Mouse (Mus musculus): Measurements from ENCODE around the gene Ascl5. TPM values are rescaled to one million over a fixed set of nuclear protein-coding genes. Genes with fewer than 3 reads are reported as not detected.

Ascl5 gene
- polyA plus RNA-seq, 1 experiment from 2014 or later, result not detected

- H3K9me3 ChIP-seq (ENCODE audit: control insufficient read depth), result no peaks in the 10 kb centered on the region
- H3K4me2 ChIP-seq (replicated peaks; ENCODE audit: low read depth), result no peak overlapping the region
- H3K36me3 ChIP-seq (ENCODE audit: control insufficient read depth, insufficient read depth), result no peaks in the 10 kb centered on the region
- 35% methylated on average over 3 of the region's 3 CpGs for WGBS
- H3K27ac ChIP-seq (ENCODE audit: low read depth, low read length), result no peak overlapping the region
- H3K27me3 ChIP-seq (replicated peaks; ENCODE audit: control insufficient read depth, insufficient read depth, low read length), result peaks cover 2% of the 10 kb centered on the region; the same call in 1 of the 2 replicates
- H3K4me1 ChIP-seq (replicated peaks; ENCODE audit: control insufficient read depth, insufficient read depth, low read length), result no peaks in the 10 kb centered on the region
- H3K9ac ChIP-seq (ENCODE audit: low read depth, low read length), result no peak overlapping the region
- TF ChIP-seq CTCF (IDR thresholded peaks at IDR 0.05; ENCODE audit: low read depth), result no peak
- H3K4me3 ChIP-seq (ENCODE audit: low read depth, low read length), result no peak overlapping the region
- ATAC-seq, result peak; percentile 54; the same call in 1 of the 2 replicates
Measured at GRCm38 (mm10) chr1:136058594-136058993, 8.0 kb downstream of the Ascl5 start.

GRCm38 (mm10) chr1:136061041-136061789, 10.6 kb downstream of the Ascl5 start:
- Histone ChIP-seq H3K9me3 (ENCODE audit: control insufficient read depth) (no peaks in the 10 kb centered on the region), H3K9ac (ENCODE audit: low read depth, low read length) (no peak overlapping the region), H3K4me1 (replicated peaks; ENCODE audit: control insufficient read depth, insufficient read depth, low read length) (no peaks in the 10 kb centered on the region), H3K27ac (ENCODE audit: low read depth, low read length) (no peak overlapping the region), H3K27me3 (replicated peaks; ENCODE audit: control insufficient read depth, insufficient read depth, low read length) (no peaks in the 10 kb centered on the region; the same call in 1 of the 2 replicates), H3K4me3 (ENCODE audit: low read depth, low read length) (no peak overlapping the region), H3K4me2 (replicated peaks; ENCODE audit: low read depth) (no peak overlapping the region), H3K36me3 (ENCODE audit: control insufficient read depth, insufficient read depth) (no peaks in the 10 kb centered on the region)
- 59% methylated on average over 9 of the region's 9 CpGs for WGBS
- ATAC-seq, result no peak
- no peak for TF ChIP-seq CTCF (IDR thresholded peaks at IDR 0.05; ENCODE audit: low read depth)

- Histone ChIP-seq H3K4me1 (replicated peaks; ENCODE audit: control insufficient read depth, insufficient read depth, low read length) (no peaks in the 10 kb centered on the region), H3K9me3 (ENCODE audit: control insufficient read depth) (no peaks in the 10 kb centered on the region), H3K9ac (ENCODE audit: low read depth, low read length) (no peak overlapping the region), H3K27ac (ENCODE audit: low read depth, low read length) (no peak overlapping the region), H3K36me3 (ENCODE audit: control insufficient read depth, insufficient read depth) (no peaks in the 10 kb centered on the region), H3K4me3 (ENCODE audit: low read depth, low read length) (no peak overlapping the region), H3K27me3 (replicated peaks; ENCODE audit: control insufficient read depth, insufficient read depth, low read length) (no peaks in the 10 kb centered on the region), H3K4me2 (replicated peaks; ENCODE audit: low read depth) (no peak overlapping the region)
- WGBS, result 88% methylated on average over 7 of the region's 7 CpGs
- ATAC-seq, result no peak
- TF ChIP-seq CTCF (IDR thresholded peaks at IDR 0.05; ENCODE audit: low read depth), result no peak
Measured at GRCm38 (mm10) chr1:136061790-136062141, 11.2 kb downstream of the Ascl5 start.

- no peak for TF ChIP-seq CTCF (IDR thresholded peaks at IDR 0.05; ENCODE audit: low read depth)
- no peak for ATAC-seq
- Histone ChIP-seq H3K4me3 (ENCODE audit: low read depth, low read length) (no peak overlapping the region), H3K9ac (ENCODE audit: low read depth, low read length) (no peak overlapping the region), H3K4me1 (replicated peaks; ENCODE audit: control insufficient read depth, insufficient read depth, low read length) (no peaks in the 10 kb centered on the region), H3K27ac (ENCODE audit: low read depth, low read length) (no peak overlapping the region), H3K27me3 (replicated peaks; ENCODE audit: control insufficient read depth, insufficient read depth, low read length) (no peaks in the 10 kb centered on the region), H3K9me3 (ENCODE audit: control insufficient read depth) (no peaks in the 10 kb centered on the region), H3K36me3 (ENCODE audit: control insufficient read depth, insufficient read depth) (no peaks in the 10 kb centered on the region), H3K4me2 (replicated peaks; ENCODE audit: low read depth) (no peak overlapping the region)
- WGBS, result 65% methylated on average over 5 of the region's 5 CpGs
Measured at GRCm38 (mm10) chr1:136063991-136064390, 13.4 kb downstream of the Ascl5 start.

- H3K4me1 ChIP-seq (replicated peaks; ENCODE audit: control insufficient read depth, insufficient read depth, low read length), result no peaks in the 10 kb centered on the region
- no peak for TF ChIP-seq CTCF (IDR thresholded peaks at IDR 0.05; ENCODE audit: low read depth)
- H3K9ac ChIP-seq (ENCODE audit: low read depth, low read length), result no peak overlapping the region
- ATAC-seq, result no peak
- no peaks in the 10 kb centered on the region for H3K36me3 ChIP-seq (ENCODE audit: control insufficient read depth, insufficient read depth)
- H3K27ac ChIP-seq (ENCODE audit: low read depth, low read length), result no peak overlapping the region
- WGBS, result 67% methylated on average over 1 of the region's 1 CpGs
- H3K4me3 ChIP-seq (ENCODE audit: low read depth, low read length), result no peak overlapping the region
- no peaks in the 10 kb centered on the region for H3K27me3 ChIP-seq (replicated peaks; ENCODE audit: control insufficient read depth, insufficient read depth, low read length)
- H3K9me3 ChIP-seq (ENCODE audit: control insufficient read depth), result no peaks in the 10 kb centered on the region
- H3K4me2 ChIP-seq (replicated peaks; ENCODE audit: low read depth), result no peak overlapping the region
Measured at GRCm38 (mm10) chr1:136066621-136067020, 16.0 kb downstream of the Ascl5 start.

- TF ChIP-seq CTCF (IDR thresholded peaks at IDR 0.05; ENCODE audit: low read depth), result no peak
- H3K27me3 ChIP-seq (replicated peaks; ENCODE audit: control insufficient read depth, insufficient read depth, low read length), result no peaks in the 10 kb centered on the region
- no peak overlapping the region for H3K27ac ChIP-seq (ENCODE audit: low read depth, low read length)
- no peak for ATAC-seq
- no peaks in the 10 kb centered on the region for H3K36me3 ChIP-seq (ENCODE audit: control insufficient read depth, insufficient read depth)
- H3K9me3 ChIP-seq (ENCODE audit: control insufficient read depth), result no peaks in the 10 kb centered on the region
- no peak overlapping the region for H3K4me3 ChIP-seq (ENCODE audit: low read depth, low read length)
- 62% methylated on average over 3 of the region's 3 CpGs for WGBS
- no peak overlapping the region for H3K4me2 ChIP-seq (replicated peaks; ENCODE audit: low read depth)
- H3K9ac ChIP-seq (ENCODE audit: low read depth, low read length), result no peak overlapping the region
- no peaks in the 10 kb centered on the region for H3K4me1 ChIP-seq (replicated peaks; ENCODE audit: control insufficient read depth, insufficient read depth, low read length)
Measured at GRCm38 (mm10) chr1:136067579-136067978, 17.0 kb downstream of the Ascl5 start.
